Mouse (Mus musculus) embryo, embryonic 10.5 days (tissue): Measurements from ENCODE around the gene Zfp821.

Source experiments
- DNase-seq: peaks from one replicate; pipeline ENCODE4 v3.0.0-alpha.2; 2015; ENCODE audit warnings: low spot score

Gene Zfp821

DNA sequence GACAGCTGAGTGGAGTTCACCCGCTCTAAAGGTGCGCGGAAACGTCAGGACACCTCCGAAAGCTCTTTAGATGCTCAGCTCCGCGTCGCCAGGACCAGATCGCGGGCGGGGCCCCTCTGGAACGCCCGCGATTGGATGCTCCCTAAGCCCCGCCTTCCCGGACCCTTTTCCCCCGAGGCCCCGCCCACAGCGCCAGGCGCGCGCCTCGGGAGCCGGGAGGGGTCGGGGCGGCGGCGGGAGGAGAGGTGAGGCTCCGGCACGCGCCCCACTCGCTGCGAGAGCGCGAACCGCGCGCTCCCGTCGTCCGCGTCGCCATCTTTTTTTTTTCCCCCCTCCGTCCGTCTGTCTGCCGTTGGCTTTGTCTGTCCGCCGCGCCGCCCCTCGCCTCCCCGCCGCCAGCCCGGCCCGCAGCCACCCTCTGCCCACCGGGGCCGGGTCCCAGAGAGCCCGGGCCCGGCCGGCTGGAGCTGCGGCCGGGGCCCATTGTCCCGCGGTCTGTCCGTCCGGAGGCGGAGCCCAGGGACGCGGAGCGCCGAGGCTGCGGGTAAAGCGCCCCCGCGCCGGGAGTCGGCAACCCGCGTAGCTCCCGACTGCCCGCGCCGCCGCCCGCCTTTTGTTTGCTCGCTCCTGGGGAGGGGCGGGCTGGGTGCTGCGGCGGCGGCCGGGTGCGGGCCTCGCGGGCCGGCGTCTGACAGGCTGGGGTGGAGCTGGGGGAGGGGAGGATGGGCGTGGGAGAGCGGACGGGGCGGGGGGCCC lies at the start of gene Zfp821:
Zfp821 (plus strand) TSS at position 227 of the 756 bp plus-strand sequence.
- peak; percentile 98 for DNase-seq

DNA sequence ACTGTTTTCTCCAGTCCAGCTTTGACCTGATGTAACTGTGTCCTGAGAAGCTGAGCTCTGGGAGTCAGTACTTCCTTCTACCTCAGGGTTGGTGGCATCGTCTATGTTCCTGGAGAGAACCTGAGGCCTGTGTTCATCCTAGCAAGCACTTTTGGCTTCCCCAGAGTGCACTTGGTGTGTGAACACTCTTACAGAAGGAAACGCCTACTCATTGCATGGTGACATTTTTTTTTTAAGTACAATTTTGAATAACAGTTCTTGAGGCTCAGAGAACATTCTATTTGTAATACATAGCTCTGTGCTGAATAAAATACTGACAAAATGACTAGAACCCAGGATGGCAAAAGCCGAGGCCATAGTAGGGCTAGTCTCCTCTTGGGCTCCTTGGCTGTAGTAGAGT lies 48.5 kb upstream of the Zfp821 start:
- no peak for DNase-seq

DNA sequence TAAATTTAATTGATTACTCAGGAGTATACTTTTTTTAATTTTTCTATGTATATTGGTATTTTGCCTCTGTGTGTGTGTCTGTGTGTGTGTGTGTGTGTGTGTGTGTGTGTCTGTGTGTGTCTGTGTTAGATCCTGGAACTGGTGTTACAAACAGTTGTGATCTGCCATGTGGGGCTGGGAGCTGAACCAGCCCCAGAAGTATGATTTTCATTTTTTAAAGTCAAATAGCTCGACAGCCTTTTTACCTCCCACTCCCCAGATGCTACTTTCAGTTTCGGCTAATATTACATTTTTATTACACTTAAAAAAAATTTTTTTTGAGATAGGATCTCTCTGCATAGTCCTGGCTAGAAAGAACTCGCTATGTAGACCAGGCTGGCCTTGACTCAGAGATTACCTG lies 43.0 kb upstream of the Zfp821 start:
- DNase-seq: no peak

DNA sequence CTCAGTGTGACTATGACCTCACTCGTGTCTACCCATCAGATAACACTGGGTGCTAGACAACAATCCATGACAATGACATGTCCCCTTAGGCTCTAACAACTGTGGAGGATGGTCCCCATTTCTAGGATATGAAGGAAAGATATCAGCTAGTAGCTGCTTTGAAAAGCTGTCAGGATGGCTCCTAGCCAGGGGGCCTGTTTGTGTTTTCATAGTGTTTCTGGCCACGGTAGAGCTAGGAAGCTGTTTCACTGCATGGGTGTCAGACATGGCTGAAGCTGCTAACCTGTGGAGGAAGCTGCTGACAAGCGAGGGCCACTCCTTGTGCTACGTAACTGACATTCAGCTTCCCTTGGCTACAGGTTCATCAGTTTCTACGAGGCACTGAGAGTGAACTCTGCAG lies 38.7 kb upstream of the Zfp821 start:
- DNase-seq: no peak

DNA sequence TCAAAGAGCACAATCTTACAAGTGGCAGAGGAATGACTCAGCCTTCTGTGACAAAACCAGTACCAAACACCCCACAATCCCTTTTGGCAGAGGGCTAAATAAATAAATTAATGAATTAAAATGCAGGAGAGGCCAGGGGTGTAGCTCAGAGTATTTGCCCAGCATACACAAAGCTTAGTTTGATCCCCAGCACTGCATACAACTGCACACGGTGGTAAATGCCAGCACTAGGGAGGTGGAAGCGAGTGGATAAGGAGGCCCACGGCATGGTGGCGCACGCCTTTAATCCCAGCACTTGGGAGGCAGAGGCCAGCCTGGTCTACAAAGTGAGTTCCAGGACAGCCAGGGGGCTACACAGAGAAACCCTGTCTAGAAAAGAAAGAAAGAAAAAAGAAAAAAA lies 32.7 kb upstream of the Zfp821 start:
- no peak for DNase-seq

DNA sequence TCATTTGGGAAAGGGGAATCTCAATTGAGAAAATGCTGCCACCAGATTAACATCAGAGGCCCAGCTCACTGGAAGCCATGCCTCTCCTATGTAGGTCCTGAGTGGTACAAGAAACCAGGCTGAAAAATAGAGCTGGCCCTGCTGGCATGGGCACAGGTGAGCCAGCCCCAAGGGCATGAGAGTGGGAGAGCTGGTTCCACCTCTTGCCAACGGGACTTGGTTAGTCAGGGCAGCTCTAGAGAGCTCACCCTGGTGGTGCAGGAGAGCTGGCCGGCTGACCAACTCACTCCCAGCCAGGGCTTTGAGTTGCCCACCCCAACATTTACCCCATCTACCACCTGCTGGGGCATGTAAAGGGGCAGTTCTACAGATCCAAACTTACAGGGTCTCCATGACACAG lies 31.8 kb upstream of the Zfp821 start:
- DNase-seq: no peak

DNA sequence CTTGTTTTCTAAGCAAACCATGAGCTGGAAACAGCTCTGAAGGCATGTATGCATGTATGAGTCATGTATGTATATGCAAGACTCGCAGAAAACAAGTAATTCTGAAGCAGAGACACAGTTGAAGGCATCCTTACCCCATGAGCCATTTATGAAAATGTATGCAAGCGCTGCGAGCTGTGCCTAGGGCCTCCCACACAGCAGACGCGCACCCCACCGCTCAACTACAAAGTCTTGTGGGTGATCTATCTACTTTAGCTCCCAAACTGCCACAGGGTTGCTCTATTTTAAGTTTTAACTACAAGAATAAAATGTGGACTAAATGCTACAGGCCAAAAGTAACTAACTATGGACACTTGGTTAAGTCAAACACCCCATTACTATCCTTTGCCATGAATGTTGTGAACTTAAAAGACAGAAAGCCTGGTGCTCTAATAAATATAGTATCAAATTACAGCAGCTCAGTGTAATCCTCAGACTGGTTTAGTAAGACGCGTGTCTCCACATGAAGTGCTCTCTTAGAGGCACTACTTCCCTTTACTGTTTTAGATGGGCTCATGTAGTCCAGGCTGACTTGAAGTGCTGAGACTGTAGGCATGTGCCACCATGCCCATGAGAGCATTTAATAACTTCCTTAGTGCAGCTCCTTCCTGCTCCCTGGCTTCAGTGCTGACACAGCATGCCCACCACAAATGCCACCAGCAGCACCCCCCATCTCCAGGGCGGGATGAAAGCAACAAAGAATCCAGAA lies 29.3 kb upstream of the Zfp821 start:
- DNase-seq: no peak

DNA sequence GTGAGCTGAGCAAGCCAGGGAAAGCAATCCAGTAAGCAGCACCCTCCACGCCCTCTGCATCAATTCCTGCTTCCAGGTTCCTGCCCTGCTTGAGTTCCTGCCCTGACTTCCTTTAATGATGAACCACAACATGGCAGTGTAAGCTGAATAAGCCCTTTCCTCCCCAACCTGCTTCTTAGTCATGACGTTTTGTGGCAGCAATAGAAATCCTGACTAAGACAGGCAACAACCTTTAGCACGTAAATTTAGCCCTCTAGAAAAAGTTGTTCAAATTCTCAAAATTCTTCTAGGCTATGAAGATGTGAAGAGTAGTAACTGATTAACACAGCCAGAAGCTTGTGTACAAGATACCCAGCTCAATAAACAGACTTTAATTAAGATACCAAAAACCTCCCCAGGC lies 23.8 kb upstream of the Zfp821 start:
- no peak for DNase-seq

DNA sequence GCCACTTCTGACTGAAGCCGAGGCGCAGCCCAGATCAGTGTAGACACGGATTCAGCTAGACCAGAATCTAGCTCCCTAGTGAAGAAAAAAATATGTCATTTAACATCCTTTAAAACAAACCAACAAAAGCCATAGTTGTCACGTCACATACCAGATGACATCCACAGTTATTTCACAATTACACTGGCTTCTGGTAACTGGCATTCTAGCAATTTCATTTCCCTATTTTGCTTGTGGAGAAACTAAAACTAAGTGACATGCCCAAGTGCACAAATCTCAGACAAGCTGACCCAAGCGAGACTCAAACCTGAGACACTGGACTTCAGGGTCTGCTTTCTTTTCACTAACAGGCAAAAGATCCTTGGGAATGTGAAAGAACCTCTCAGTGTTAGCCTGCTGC lies 23.2 kb upstream of the Zfp821 start:
- DNase-seq: no peak

DNA sequence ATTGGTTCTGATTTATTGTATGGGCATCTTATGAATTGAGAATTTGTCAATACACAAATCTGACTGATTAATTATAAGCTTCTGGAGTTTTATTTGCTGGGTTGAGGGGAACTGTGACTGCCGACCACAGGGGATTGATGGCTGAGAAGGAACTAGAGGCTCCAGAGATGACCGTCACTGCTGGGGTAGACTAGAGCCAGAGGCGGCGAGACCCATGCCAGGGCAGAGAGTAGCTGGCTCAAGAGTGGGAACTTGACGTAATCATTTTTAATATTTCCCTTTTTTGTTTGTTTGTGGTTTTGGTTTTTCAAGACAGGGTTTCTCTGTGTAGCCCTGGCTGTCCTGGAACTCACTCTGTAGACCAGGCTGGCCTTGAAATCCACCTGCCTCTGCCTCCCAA lies 18.1 kb upstream of the Zfp821 start:
- no peak for DNase-seq

DNA sequence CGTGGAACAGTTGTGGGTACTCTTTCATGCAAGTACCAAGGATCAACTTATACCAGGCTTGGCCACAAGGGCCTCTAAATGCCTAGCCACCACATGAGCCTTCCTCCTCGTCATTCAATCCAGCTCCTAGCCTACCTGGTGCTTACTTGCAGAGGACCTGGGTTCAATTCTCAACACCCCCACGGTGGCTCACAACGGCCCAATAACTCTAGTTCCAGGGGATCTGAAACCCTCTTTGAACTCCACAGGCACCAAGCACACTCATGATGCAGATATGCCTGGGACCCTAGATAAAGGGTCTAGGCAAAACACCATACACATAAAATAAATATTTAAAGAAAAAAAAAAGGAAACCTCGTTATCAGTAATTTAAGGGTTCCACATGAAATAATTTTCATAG lies 13.6 kb upstream of the Zfp821 start:
- peak; percentile 51 for DNase-seq

DNA sequence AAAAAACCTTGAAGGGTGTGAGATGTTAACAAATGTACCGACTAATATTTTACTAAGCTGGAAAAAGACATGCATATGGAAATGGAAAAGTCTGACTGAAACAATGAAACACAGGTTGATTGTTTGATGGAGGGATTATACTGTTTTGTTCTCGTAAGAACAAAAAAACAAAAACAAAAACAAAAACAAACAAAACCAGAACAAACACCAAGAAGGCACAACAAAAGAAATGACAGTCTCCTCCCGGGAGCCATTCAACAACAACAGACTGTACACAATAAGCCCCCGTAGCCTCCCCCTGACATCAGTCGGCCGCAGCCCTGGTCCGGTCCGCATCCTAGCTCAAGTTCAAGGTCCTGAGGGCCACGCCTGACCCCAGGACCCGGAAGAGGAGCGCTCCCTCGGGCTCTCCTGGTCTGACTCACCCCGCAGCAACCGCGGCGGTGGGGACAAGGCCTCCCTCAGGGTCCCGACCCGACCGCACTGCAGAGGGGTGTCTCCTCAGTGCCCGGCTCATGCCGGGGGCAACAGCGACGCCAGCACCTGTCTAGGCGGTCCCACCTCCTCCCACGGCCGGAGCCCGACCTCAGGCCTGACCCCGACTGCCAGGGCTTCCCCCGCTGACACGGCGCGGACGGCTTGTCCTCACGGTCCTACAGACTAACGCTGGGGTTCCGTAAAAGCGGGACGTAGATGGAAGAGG lies 12.8 kb upstream of the Zfp821 start:
- DNase-seq: peak; percentile 68

DNA sequence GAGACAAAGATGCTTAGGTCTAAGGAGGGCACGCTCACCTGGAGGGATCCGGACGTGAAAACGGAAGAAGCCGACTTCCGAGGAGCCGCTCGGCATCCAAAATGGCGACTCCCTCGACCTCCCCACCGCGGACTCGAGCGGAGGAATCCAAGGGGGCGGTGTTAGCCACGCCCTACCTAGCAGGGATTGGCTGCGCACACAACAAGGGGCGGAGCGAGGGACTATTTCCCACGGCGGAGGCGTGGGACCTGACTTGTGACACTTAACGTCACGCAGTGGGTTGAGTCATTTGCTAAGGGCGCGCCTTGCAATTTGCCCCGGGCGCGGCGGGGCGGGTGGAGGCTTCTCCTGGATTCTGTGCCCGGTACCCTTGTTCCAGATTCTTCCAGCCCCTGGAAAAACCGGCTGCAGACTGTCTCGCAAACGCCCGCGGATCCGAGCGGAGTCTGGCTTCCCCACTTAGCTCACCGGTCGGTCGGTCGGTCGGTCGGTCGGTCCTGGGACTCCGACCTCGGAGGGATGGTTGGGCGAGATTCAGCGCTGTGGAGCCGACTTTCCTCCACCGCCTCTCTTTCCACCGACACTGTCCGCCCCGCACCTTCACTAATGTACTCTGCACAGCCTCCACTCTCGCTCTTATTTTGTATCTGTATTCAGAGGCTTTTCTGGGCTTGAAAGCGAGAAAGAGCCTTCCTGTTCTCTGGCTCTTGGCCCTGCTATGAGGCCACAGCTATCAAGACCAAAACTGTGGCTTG lies 12.0 kb upstream of the Zfp821 start, which contains the start of gene Ist1:
Ist1 (minus strand) TSS at position 115 of the 755 bp plus-strand sequence.
- peak; percentile 100 for DNase-seq

DNA sequence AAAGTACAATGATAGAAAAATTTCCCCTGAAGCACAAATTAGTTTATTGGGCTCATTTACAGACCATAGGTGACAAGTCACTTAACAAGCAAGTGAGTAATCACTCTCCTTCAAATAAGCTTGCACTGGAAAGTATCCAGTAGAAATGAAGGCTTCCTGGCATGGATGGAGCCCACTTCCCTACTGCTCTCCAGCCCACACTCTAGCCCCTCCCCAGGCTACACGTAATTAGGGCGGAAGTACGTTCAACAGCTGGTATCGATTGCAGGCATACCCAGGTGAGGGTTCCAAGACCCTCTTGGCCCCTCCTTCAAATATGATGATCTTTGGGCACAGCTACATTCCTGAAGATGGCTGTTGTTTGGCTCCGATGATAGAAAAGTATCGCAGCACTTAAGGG lies 11.2 kb upstream of the Zfp821 start:
- DNase-seq: peak; percentile 22

DNA sequence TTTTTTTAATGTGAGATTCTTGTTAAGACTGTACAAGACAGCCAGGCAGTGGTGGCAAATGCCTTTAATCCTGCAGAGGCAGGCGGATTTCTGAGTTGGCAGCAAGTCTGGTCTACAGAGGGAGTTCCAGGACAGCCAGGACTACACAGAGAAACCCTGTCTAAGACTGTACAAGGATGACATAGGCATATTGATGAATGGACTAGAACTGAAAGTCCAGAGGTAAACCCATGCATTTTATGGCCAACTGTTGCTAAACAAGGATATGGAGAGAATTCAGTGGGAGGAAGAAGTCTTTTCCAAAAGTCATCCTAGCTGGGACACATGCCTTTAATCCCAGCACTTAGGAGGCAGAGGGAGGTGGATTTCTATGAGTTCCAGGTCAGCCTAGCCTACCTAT lies 7.6 kb upstream of the Zfp821 start:
- DNase-seq: no peak

DNA sequence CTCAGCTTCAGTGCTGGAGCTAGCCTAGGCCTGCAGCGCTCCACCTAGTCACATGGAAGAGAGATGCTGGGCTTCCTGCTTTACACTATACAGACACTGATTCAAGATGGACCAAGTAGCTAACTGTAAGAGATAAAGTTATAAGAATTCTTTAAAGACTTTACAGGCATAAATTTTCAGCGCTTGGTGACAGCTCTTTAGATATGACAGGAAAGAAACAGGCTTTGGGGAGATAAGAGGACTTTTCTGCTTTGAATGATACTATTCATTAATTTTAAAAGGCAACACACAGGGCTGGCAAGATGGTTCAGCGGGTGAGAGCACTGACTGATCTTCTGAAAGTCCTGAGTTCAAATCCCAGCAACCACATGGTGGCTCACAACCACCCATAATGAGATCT lies 6.9 kb upstream of the Zfp821 start:
- no peak for DNase-seq

DNA sequence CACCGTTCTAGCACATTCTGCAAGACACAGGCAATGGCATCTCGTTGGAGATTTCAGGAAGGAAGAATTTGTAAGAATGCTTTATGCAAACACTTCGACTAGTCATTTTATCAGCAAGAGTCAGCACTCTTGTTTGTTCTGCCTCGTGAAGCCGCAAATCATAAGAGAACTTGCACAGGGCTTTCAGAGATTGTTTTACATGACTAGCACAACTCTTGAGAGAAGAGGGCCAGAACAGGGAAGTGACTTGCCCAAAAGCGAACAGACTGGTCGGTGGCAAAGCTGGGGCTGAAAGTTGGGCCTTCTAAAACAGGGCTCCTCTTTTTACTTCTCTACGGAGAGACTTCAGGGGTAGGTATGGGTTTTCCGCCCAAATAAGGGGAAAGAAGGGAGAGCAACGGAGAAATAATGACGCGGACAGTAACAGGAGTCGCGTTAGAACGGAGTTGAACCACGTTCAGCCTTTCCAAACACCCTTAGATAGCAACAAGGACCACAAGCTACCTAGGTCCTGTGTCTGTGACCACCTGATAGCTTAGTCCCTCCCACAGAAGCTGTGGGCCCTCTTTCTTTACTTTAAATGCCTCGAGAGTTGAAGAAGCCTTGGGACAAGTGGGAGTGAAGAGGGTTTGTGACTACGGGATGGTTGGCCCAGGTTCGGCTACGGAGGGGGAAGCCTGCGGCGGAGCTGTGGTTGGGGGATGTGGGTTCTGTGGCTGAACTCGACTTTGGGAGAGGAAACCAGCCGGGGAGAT lies 604 bp upstream of the Zfp821 start:
- no peak for DNase-seq

DNA sequence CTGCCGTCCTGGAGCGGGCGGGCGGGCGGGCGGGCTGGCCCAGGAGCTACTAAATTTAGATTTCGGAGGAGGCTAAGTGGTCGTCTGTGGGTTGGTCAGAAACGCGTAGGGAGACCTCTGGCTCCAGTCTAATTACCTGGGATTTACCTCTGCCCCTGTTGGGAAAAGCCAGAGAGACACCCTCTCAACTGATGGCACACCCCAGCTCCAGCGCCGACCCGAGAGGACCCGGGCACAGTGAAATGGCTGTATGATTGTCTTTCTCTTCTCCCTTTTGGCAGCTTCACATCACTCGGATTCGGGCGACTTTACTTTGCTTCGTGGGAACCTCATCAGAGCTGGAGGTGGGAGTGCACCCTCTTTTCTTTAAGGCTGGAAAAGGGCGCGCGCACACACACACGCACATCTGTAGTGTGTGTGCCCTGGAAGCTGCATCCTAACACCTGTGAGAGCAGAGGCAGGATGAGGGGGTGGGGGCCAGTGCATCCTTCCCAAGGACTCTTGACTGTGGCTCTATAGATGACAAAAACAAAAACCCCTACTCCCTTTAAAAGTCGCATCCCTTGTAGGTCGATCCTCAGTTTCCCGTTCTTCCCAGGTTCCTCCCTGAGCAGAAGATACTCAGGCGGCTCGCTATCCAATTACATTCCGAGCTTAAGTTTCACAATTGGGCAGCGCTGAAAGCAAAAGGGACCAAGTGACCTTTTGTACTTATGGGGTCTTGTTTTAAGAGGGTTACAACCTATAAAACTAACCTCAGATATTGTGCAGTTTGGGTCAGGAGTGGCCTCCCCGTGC lies 929 bp downstream of the Zfp821 start:
- DNase-seq: no peak

DNA sequence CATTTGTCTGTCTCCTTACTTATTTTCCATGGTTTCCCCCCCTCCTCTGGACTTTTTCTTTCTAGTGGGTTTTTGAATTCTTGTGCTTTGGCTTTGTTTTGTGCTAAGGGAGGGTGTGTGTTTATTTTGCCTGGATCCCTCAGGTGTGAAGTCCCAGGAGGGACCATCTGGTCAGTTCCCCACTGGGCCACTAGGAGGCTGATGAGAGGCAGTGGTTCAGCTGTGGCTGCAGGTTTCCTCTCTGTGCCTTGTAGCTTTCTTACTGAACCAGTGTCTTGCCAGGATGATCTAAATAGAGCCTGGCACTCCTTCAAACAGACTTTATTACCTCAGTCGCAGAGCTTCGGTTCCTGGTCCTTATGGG lies 1.5 kb downstream of the Zfp821 start:
- peak; percentile 86 for DNase-seq

DNA sequence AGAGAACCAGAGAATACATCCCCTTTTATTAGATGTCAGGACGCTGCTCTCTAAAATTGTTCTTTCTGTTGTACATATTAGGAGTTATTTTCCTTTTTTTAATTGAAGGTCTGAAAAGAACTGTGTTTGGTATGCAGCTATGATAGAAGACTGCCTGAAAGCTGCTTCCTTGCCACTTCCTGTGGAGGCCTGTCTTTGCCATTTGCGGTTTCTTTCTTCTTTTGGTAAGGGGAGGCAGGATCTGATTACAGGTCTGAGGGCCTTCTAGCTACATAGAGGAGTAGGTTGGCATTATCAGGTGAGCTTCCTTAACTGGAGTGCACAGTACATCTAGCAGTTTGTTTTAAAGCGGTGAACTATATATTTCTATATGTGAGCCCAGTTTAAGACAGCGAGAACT lies 2.6 kb downstream of the Zfp821 start:
- no peak for DNase-seq

DNA sequence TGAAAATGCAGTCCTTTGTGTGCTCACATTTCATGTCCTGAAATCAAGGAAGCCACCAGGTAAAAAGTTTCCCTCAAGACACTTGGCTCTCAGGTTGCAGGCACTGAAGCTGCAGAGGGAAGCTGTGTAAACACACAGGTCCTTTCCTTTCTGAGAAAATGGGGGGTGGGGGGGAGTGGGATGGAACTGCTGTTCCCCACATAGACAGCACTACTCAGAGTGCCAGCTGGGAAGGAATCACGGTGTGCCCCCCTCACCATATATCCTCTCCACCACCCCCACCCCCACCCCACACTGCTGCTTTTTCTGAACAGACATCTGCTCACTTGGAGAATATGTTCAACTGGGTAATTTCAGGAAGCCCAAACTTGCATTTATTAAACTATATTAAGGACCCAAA lies 7.2 kb downstream of the Zfp821 start:
- DNase-seq: no peak
